Mouse (Mus musculus) central nervous system, embryonic 11.5 days (tissue): ENCODE results near the gene Gosr1. TPM values are rescaled to one million over a fixed set of nuclear protein-coding genes. Genes with fewer than 3 reads are reported as not detected.

Experiments used
- polyA plus RNA-seq: library from polyadenylated mRNA; depleted of rRNA; stranded (reverse); fragments of >200 nt; gene quantifications from 2 replicates; pipeline ENCODE4 v1.2.3, GENCODE M21; 2012; rRNA removed

Gosr1 gene
- 19.6 and 22.7 TPM in 2 replicates for polyA plus RNA-seq

GRCm38 (mm10) chr11:76763053-76763740, at the start of gene Gosr1:
Gene Gosr1, minus strand, starts transcription at chr11:76763579.

GRCm38 (mm10) chr11:76679508-76679907, 83.9 kb downstream of the Gosr1 start, which contains the start of gene Trarg1:
Gene Trarg1, plus strand, starts transcription at chr11:76679808.

Other genes starting within 250 kb of the Gosr1 start
- gene Abr, start 141.3 kb downstream of the Gosr1 start, polyA plus RNA-seq = 46.8 and 60.6 TPM in 2 replicates
- 0.19 and 0.68 TPM in 2 replicates for gene Bhlha9, start 91.1 kb downstream of the Gosr1 start, polyA plus RNA-seq
- 0.06 TPM in 1 of 2 replicates, not detected in the other for gene Trarg1, start 83.8 kb downstream of the Gosr1 start, polyA plus RNA-seq
- gene Cpd, start 83.4 kb upstream of the Gosr1 start, polyA plus RNA-seq = 15.3 and 24.6 TPM in 2 replicates
- gene Tmigd1, start 138.6 kb upstream of the Gosr1 start, polyA plus RNA-seq = 0.05 and 0.07 TPM in 2 replicates
- 90.6 and 97.4 TPM in 2 replicates for gene Blmh, start 161.2 kb upstream of the Gosr1 start, polyA plus RNA-seq
- gene Slc6a4, start 235.0 kb upstream of the Gosr1 start, polyA plus RNA-seq = 1.00 and 1.5 TPM in 2 replicates